Mouse (Mus musculus) intestine, embryonic 16.5 days (tissue): ENCODE measurements around the gene Bbx. TPM values are rescaled to one million over a fixed set of nuclear protein-coding genes. Genes with fewer than 3 reads are reported as not detected.
A peak's percentile ranks its signal among the peaks of the same experiment; 100 is the strongest.

ENCODE experiments used
- ATAC-seq: fragments of 200-750 bp; cut with Nextera tagmentation; 2 replicates; pipeline ENCODE4 v1.8.0; 2017; ENCODE audit warnings: moderate TSS enrichment, moderate library complexity
- H3K27ac ChIP-seq: fragments of 300-500 bp; sonication (generic); 2 replicates; pipeline ENCODE4 v1.5.1; 2014; ENCODE audit warnings: mild to moderate bottlenecking, low read length
- H3K27me3 ChIP-seq: fragments of 300-500 bp; sonication (generic); replicated peaks from 2 replicates; pipeline ENCODE4 v1.6.1; 2014; ENCODE audit warnings: low read length, control low read depth, mixed read lengths; ENCODE audit not compliant: control insufficient read depth, insufficient read depth
- H3K36me3 ChIP-seq: fragments of 300-500 bp; sonication (generic); 2 replicates; pipeline ENCODE4 v1.6.1; 2014; ENCODE audit warnings: low read length, control low read depth; ENCODE audit not compliant: control insufficient read depth, insufficient read depth
- H3K4me1 ChIP-seq: fragments of 300-500 bp; sonication (generic); 2 replicates; pipeline ENCODE4 v1.6.1; 2014; ENCODE audit warnings: low read length, control low read depth, mixed read lengths; ENCODE audit not compliant: control insufficient read depth, insufficient read depth
- H3K4me2 ChIP-seq: fragments of 300-500 bp; sonication (generic); 2 replicates; pipeline ENCODE4 v1.6.1; 2014; ENCODE audit warnings: low read depth, low read length, control low read depth
- H3K4me3 ChIP-seq: fragments of 300-500 bp; sonication (generic); 2 replicates; pipeline ENCODE4 v1.5.1; 2014; ENCODE audit warnings: mild to moderate bottlenecking, low read length
- H3K9ac ChIP-seq: fragments of 300-500 bp; sonication (generic); 2 replicates; pipeline ENCODE4 v1.6.1; 2014; ENCODE audit warnings: low read depth, low read length
- H3K9me3 ChIP-seq: fragments of 300-500 bp; sonication (generic); 2 replicates; pipeline ENCODE4 v1.6.1; 2016; ENCODE audit warnings: low read length, control low read depth; ENCODE audit not compliant: control insufficient read depth
- WGBS: fragments of 180-500 bp; shearing (Covaris S2); extraction: QIAGEN DNeasy Blood & Tissue Kit; methylation state at CpG from one replicate; pipeline ENCODE4 v1.1.7; 2014; 5-methylcytosine and 5-hydroxymethylcytosine counted together
- polyA plus RNA-seq: library from polyadenylated mRNA; unstranded; fragments of >200 nt; fragmentation: Nextera tagmentation; extraction: Ambion mirVana; gene quantifications from 2 replicates; pipeline ENCODE4 v1.2.1, GENCODE M21; 2015

Bbx gene
- polyA plus RNA-seq, 1 experiment from 2014 or later, result 30.7 TPM

- Histone ChIP-seq H3K4me3 (no peak overlapping the region), H3K4me1 (peaks cover 10% of the 10 kb centered on the region; the same call in 1 of the 2 replicates), H3K4me2 (no peak overlapping the region), H3K36me3 (no peaks in the 10 kb centered on the region), H3K27me3 (no peaks in the 10 kb centered on the region), H3K27ac (no peak overlapping the region), H3K9ac (no peak overlapping the region), H3K9me3 (no peaks in the 10 kb centered on the region)
- peak; percentile 84 for ATAC-seq
- 57% methylated on average over 9 of the region's 9 CpGs for WGBS
These were observed 122.7 kb downstream of the Bbx start for GRCm38 (mm10) chr16:50309411-50310042.

DNA sequence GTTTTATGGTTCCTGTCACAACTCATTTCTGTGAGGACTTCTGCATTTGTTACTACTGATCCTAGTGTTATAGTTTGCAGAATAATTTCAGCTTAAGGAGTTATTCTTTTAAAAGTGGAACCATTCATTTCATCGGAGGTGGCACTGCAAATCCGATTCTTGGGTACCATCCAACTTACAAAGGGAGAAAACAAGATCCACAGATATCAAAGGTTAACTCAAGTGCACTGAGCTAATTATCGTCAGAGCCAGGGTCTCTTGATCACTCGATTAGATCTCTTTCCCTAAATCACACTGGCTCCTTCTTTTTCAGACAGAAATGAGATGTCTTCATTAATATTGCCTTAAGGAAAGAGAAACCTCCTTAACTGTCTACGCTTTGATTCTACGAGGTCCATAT, 123.9 kb downstream of the Bbx start:
- H3K36me3 ChIP-seq, result no peaks in the 10 kb centered on the region
- ATAC-seq, result no peak
- H3K27me3 ChIP-seq, result no peaks in the 10 kb centered on the region
- no peak overlapping the region for H3K4me3 ChIP-seq
- WGBS, result 86% methylated on average over 6 of the region's 6 CpGs
- H3K9ac ChIP-seq, result no peak overlapping the region
- H3K9me3 ChIP-seq, result no peaks in the 10 kb centered on the region
- H3K4me1 ChIP-seq, result peaks cover 10% of the 10 kb centered on the region; the same call in 1 of the 2 replicates
- H3K4me2 ChIP-seq, result no peak overlapping the region
- no peak overlapping the region for H3K27ac ChIP-seq

- Histone ChIP-seq H3K9ac (no peak overlapping the region), H3K27ac (no peak overlapping the region), H3K27me3 (no peaks in the 10 kb centered on the region), H3K9me3 (no peaks in the 10 kb centered on the region), H3K4me3 (no peak overlapping the region), H3K4me1 (peaks cover 10% of the 10 kb centered on the region; the same call in 1 of the 2 replicates), H3K4me2 (no peak overlapping the region), H3K36me3 (no peaks in the 10 kb centered on the region)
- WGBS, result 85% methylated on average over 4 of the region's 4 CpGs
- no peak for ATAC-seq
These were observed 125.0 kb downstream of the Bbx start for GRCm38 (mm10) chr16:50307231-50307630.

DNA sequence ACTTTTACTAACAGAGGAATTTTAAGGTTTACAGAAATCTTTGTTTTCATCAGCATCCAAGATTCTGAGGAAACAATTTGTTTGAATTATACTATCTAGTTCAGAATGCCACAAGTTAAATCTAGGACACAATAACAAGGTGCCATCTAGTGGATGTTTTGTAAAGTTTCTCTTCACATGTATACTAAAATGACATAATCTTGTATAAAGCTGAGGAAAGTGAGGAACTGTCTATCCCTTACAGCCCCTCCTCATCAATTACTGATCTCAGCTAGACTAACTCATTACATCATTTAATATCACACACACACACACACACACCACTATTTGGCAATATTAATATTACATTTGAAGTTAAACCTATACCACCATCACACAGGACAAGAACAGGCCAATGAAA, 125.5 kb downstream of the Bbx start:
- Histone ChIP-seq H3K27ac (no peak overlapping the region), H3K4me3 (no peak overlapping the region), H3K4me2 (no peak overlapping the region), H3K27me3 (no peaks in the 10 kb centered on the region), H3K36me3 (no peaks in the 10 kb centered on the region), H3K4me1 (peaks cover 10% of the 10 kb centered on the region; the same call in 1 of the 2 replicates), H3K9ac (no peak overlapping the region), H3K9me3 (no peaks in the 10 kb centered on the region)
- ATAC-seq, result no peak

DNA sequence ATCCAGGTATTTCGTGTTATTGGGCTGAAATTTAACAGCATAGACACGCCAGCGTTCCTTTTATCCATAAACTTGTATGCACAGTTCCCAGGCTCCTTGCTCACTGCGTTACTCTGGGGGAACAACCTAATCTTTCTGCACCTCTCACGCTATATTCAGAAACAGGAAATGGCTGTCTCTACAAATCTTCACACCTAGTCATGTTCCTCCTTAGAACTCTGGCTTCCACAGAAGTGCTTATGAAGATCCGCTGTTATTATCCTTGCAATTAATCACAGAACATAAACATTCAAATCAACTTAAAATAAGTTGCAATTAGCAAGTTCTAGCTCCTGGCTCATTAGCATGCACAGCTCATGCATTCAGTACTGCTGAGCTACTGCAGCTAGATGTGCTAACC, 127.0 kb downstream of the Bbx start:
- Histone ChIP-seq H3K4me3 (no peak overlapping the region), H3K9me3 (no peaks in the 10 kb centered on the region), H3K4me1 (peaks cover 10% of the 10 kb centered on the region; the same call in 1 of the 2 replicates), H3K9ac (no peak overlapping the region), H3K27ac (no peak overlapping the region), H3K27me3 (no peaks in the 10 kb centered on the region), H3K36me3 (no peaks in the 10 kb centered on the region), H3K4me2 (no peak overlapping the region)
- 78% methylated on average over 6 of the region's 6 CpGs for WGBS
- no peak for ATAC-seq

DNA sequence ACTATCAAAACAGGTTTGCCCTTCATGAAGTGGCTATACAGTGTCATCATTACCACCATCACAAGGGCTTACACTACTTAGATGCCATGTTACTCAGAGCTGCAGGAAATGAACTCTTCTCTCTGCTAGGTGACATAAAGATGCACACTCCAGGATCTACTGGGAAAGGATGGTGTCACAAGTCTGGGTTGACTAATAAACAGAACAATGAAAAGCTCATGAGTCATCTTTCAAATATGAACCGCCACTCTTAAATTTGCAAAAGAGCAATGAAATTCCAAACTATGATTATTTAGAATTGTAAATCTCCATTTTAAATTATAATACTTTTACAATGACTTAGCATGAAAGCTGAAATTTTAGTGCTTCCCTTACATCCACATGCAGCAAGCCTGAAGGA, 129.6 kb downstream of the Bbx start:
- H3K4me2 ChIP-seq, result no peak overlapping the region
- ATAC-seq, result peak; percentile 26; the same call in 1 of the 2 replicates
- H3K27ac ChIP-seq, result no peak overlapping the region
- no peak overlapping the region for H3K4me3 ChIP-seq
- no peaks in the 10 kb centered on the region for H3K9me3 ChIP-seq
- WGBS, result 98% methylated on average over 1 of the region's 1 CpGs
- H3K27me3 ChIP-seq, result no peaks in the 10 kb centered on the region
- no peak overlapping the region for H3K9ac ChIP-seq
- no peaks in the 10 kb centered on the region for H3K36me3 ChIP-seq
- H3K4me1 ChIP-seq, result no peaks in the 10 kb centered on the region

- Histone ChIP-seq H3K4me2 (no peak overlapping the region), H3K27me3 (no peaks in the 10 kb centered on the region), H3K9me3 (no peaks in the 10 kb centered on the region), H3K27ac (no peak overlapping the region), H3K4me1 (no peaks in the 10 kb centered on the region), H3K9ac (no peak overlapping the region), H3K4me3 (no peak overlapping the region), H3K36me3 (no peaks in the 10 kb centered on the region)
- WGBS, result 67% methylated on average over 8 of the region's 8 CpGs
- no peak for ATAC-seq
These were observed 133.3 kb downstream of the Bbx start for GRCm38 (mm10) chr16:50298743-50299443.

- ATAC-seq, result no peak
- H3K36me3 ChIP-seq, result no peaks in the 10 kb centered on the region
- 75% methylated on average over 4 of the region's 4 CpGs for WGBS
- H3K9ac ChIP-seq, result no peak overlapping the region
- no peaks in the 10 kb centered on the region for H3K27me3 ChIP-seq
- no peak overlapping the region for H3K27ac ChIP-seq
- H3K4me3 ChIP-seq, result no peak overlapping the region
- no peaks in the 10 kb centered on the region for H3K4me1 ChIP-seq
- H3K4me2 ChIP-seq, result no peak overlapping the region
- no peaks in the 10 kb centered on the region for H3K9me3 ChIP-seq
These were observed 138.5 kb downstream of the Bbx start for GRCm38 (mm10) chr16:50293502-50294228.

DNA sequence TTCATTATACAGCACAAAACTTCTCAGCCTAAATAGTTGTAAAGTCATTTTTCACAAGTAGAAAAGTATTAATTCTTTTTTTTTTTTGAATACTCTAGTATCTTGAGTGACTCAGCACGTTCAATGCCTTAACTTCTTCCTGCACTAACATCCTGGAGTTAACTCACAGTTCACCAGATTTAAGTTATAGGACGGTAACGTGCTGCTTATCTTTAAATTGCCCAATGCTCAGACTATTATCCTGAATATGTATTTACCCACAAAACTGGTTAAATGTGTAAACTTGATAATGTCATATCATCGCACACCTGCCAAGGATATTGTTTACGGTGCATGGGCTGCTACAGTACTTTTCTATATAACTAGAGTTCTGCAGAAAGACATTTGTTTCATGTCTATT, 139.4 kb downstream of the Bbx start:
- WGBS, result 84% methylated on average over 5 of the region's 5 CpGs
- no peak for ATAC-seq
- Histone ChIP-seq H3K4me1 (no peaks in the 10 kb centered on the region), H3K4me2 (no peak overlapping the region), H3K27me3 (no peaks in the 10 kb centered on the region), H3K4me3 (no peak overlapping the region), H3K36me3 (no peaks in the 10 kb centered on the region), H3K9me3 (no peaks in the 10 kb centered on the region), H3K9ac (no peak overlapping the region), H3K27ac (no peak overlapping the region)
